Mouse (Mus musculus) MEL-GATA-1-ER (cell line): ENCODE measurements around the gene Rbfox1.

Experiments
- DNase-seq: peaks from one replicate; pipeline ENCODE4 v3.0.0-alpha.2; 2012; ENCODE audit warnings: low read depth; ENCODE audit errors: extremely low read depth

Rbfox1 gene

GRCm38 (mm10) chr16:7347522-7348165 lies 1462.5 kb downstream of the Rbfox1 start:
- DNase-seq = no peak

DNA sequence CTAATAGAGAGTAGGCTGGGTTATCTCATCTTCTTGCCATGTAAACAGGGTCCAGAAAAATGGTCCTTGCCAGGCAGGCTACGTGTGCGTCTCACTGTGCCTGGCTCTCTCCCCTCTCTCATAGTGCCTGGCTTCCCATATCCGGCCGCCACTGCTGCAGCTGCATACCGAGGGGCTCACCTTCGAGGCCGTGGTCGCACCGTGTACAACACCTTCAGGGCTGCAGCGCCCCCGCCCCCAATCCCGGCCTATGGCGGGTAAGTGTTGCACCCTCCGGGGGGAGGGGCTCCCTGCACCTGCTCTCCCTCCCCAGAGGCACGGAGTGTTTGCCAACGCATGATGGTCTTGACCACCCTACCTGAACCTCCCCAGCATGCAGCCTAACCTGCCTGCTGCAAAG lies 1467.7 kb downstream of the Rbfox1 start:
- DNase-seq = no peak

DNA sequence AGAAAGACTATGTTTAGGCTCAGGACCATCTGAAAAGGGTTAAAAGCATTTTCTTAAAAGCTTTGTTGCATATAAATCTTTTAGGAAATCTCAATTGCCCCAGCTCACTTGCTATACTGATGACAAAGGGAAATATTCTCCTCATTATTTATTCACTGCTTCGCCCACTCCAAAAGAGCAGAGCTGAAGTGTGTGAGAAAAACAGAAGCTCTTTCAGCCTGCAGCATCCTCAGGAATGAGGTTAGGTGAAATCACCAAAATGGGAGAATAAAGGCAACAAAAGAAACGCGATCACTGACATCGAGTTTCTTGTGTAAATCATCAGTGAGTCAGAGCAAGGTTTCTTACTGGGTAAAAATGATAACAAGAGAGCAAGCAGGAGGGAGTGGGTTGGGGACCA lies 1469.0 kb downstream of the Rbfox1 start:
- no peak for DNase-seq

GRCm38 (mm10) chr16:7359043-7359442 lies 1473.9 kb downstream of the Rbfox1 start:
- no peak for DNase-seq

GRCm38 (mm10) chr16:7360706-7361105 lies 1475.6 kb downstream of the Rbfox1 start:
- DNase-seq = no peak

GRCm38 (mm10) chr16:7365878-7366277 lies 1480.7 kb downstream of the Rbfox1 start:
- DNase-seq = no peak

GRCm38 (mm10) chr16:7374146-7374545 lies 1489.0 kb downstream of the Rbfox1 start:
- DNase-seq = no peak

DNA sequence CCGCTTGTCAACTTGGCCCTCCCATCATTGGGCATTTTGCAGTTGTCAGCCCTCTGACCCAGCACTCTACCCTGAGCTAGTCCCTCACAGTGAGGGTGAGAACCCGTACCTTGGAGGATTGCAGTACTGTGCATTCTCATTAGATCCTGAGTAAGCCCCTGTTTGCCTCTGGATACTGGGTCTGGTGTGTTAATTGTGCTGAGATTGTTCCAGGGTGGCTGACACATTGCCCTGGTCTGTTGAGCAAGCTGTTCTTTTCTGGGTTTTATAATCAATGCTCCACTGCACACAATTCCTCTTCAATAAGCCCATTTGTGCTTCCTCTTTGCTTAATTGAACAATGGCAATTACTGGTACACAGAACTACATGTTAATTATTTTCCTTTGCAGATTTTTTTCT lies 1489.5 kb downstream of the Rbfox1 start:
- DNase-seq = no peak

DNA sequence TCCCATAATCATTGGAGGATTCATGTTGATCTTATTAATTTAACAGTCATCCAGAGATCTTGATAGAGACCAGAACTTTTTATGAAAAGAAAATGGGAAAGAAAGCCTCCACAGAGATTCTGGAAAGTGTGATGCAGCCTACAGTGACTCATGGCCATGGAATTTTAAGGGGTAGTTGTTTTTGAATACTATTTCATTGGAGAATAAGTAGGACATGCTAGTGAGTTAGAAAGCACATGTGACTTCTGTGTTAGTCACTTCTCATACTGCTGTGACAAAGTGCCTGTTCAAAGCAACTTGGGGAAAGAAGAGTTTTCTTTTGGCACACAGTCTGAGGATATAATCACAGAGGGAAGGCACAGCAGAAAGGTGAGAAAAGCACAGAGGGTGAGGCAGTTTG lies 1510.9 kb downstream of the Rbfox1 start:
- no peak for DNase-seq

- no peak for DNase-seq
These were observed 1519.8 kb downstream of the Rbfox1 start for GRCm38 (mm10) chr16:7404766-7405492.

DNA sequence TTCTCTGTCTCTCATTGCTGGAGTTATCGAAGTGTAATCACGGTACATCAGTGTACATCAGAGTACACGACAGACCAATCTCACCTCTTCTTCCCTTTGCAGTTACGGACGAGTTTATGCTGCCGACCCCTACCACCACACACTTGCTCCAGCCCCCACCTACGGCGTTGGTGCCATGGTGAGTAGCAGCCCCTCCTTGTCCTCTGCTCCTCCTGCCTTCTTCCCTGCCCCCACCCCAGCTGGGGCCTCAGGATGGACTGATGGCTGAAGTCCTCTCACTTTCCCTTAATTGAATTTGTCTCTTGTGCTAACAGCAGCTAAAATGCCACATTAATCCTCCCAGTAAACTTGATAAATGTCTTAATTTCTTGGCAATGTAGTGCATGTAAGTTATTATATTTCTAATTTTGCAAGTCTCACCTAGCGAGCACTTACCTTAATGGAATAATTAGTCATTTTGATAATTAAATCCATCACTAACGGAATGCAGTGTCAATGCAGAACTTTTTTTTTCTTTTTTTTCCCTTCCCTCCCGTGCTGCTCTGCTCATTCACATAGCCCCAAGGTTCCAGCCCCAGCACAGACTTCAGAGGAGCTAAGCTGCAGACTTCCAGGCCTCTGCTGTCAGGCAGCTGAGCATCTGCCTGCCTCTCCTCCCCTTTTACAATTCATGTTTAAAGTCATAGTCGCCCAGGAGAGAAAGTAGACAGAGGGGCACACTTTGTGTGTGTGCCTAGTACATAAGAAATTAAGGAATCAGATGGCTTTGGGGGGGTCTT lies 1522.9 kb downstream of the Rbfox1 start:
- DNase-seq = no peak

GRCm38 (mm10) chr16:7419655-7420281 lies 1534.6 kb downstream of the Rbfox1 start:
- no peak for DNase-seq

DNA sequence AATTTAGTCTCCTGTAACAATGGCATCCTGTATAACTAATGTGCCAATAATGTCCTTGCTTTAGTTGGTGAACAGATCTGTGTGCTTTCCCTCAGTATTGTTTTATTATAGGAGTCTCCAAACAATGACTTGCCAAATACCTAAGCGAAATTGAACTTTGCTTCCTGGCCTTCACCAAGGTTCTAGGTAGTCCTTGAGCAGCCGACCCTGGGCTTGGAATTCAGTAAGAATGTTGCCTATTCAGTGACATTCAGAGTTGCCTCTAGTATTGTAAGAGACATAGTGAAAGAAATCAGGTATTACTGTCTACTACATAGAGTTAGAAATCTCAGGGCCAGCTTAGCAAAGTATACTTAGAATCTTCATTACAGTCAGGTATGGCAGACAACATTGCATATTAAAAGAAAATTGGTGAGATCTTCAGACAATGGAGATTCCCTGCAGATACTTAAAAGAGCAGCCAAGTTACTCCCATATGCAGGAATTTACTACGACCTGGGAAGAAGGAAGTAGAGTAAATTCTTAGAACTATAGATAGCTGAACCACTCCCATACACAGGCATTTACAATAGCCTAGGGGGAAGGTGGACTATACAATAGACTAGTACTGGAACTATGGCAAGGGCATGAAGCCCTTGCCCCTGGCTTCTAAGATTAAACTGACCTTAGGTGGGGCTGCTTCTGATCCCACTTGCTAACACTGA lies 1540.4 kb downstream of the Rbfox1 start:
- no peak for DNase-seq

DNA sequence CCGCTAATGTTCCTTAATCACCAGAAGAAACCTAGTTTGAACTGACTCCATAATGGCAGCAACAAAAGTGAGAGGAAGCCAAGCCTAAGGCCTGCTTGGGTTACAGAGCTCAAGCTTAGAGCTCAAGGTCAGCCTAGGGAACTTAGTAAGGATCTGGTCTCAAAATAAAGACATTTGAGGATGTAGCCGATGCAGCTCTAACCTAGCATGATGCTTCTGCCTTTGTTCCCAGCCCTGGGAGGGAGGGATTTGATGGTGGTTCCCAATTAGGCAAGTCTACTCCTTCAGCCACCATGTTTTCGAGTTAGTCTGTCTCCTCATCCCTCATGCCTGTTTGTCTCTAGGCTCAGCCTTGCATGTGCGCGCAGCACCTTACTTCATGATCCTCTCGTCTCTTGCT lies 1548.1 kb downstream of the Rbfox1 start:
- no peak for DNase-seq

GRCm38 (mm10) chr16:7446791-7447290 lies 1561.7 kb downstream of the Rbfox1 start:
- DNase-seq = no peak

- DNase-seq = no peak
These were observed 1562.8 kb downstream of the Rbfox1 start for GRCm38 (mm10) chr16:7447718-7448649.

- DNase-seq = no peak
These were observed 1566.0 kb downstream of the Rbfox1 start for GRCm38 (mm10) chr16:7451193-7451592.

- DNase-seq = no peak
These were observed 1572.4 kb downstream of the Rbfox1 start for GRCm38 (mm10) chr16:7457571-7457970.
